In the genomic region with DNA sequence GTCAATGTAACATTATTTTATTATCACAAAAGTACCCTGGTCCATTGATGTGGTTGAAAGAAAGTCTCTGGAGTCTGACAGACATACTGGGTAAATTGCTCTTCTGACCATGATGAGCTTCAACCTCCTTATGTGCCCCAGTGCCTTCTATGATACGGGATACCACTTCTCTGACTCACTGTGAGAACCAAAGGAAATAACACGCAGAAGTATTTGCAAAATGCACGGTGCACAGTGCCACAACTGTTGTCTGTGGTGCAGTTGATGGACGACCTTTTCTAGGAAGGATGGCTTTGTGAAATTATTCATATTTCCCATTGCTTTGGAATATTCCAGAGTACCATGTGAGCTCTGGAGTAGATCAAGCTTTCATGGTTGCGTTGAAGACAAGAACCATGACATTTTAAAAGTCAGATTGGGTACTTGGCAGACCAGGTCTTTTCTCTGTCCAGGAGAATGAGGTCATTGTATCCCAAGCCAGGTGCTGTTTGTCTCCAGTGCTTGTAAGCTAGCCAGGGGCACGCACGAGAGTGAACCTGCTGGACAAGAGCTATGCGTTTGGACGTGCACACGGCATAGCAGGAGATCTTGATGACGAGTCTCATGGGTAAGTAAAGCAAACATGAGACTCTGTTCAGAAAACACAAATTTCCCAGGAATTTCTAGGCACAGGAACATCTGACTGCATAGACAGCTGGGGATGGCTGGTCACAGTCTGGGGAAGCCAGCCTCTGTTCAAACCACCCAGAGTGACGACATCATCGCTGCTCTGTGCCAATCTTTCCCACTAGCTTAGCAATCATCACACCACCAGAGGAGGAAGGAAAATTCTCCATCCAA, we compare ENCODE assay signal across 12 mouse cellular contexts.
A peak's percentile ranks its signal among the peaks of the same experiment; 100 is the strongest.
DNase-seq lines count a peak whose midpoint lies in the region; ATAC-seq and TF ChIP-seq lines count a peak whose summit lies in the region.
"Had no signal": no experiment of that assay in that cellular context is flagged by ENCODE, and none has a peak within 500 bp of the region (broad histone marks: within the 10 kb centered on the region; RNA-seq: fewer than 3 reads in every experiment).

No protein-coding gene starts in this region.

- H3K9ac ChIP-seq in intestine, postnatal 0 days (ENCODE audit: low read depth, low read length), result no peak overlapping the region
- H3K9ac ChIP-seq: embryonic facial prominence, embryonic 13.5 days; midbrain, embryonic 15.5 days; stomach, embryonic 15.5 days had no signal

- WGBS in intestine, postnatal 0 days, result 72% methylated on average over 13 of the region's 13 CpGs

- ATAC-seq in Patski, result peak; percentile 54
- ATAC-seq in intestine, postnatal 0 days, result no peak
- ATAC-seq: intestine, embryonic 16.5 days; midbrain, embryonic 15.5 days had no signal

- CTCF ChIA-PET in Patski (lab: Charles Lee), result no interaction called here

- in situ Hi-C loops in Patski (cut with MboI; ENCODE audit: low pct_unique_long_range_greater_than_20kb), result loop anchor here (5.0 kb wide), 1 partner anchor 34 kb away; no protein-coding TSS in a partner anchor

- no peaks in the 10 kb centered on the region for H3K36me3 ChIP-seq in intestine, postnatal 0 days (ENCODE audit: control insufficient read depth, insufficient read depth)
- H3K36me3 ChIP-seq: embryonic facial prominence, embryonic 13.5 days; midbrain, embryonic 15.5 days; stomach, embryonic 15.5 days had no signal

- H3K4me2 ChIP-seq in intestine, postnatal 0 days (replicated peaks; ENCODE audit: low read depth), result no peak overlapping the region
- H3K4me2 ChIP-seq: embryonic facial prominence, embryonic 13.5 days; midbrain, embryonic 15.5 days; stomach, embryonic 15.5 days had no signal

- POLR2A ChIA-PET in Patski (lab: Charles Lee), result interaction anchor here (0.6 to 0.9 kb wide), 2 partner anchors 12 to 160 kb away, joined by 3 read pairs; no protein-coding TSS in a partner anchor

- no peak for TF ChIP-seq CTCF in Patski (IDR thresholded peaks at IDR 0.05)
- no peak for TF ChIP-seq CTCF in intestine, postnatal 0 days (IDR thresholded peaks at IDR 0.05; ENCODE audit: low read depth)

- no peaks in the 10 kb centered on the region for H3K27me3 ChIP-seq in Patski
- H3K27me3 ChIP-seq in intestine, postnatal 0 days (replicated peaks; ENCODE audit: control insufficient read depth, insufficient read depth, low read length), result no peaks in the 10 kb centered on the region
- H3K27me3 ChIP-seq: embryonic facial prominence, embryonic 13.5 days; midbrain, embryonic 15.5 days; stomach, embryonic 15.5 days had no signal

- H3K9me3 ChIP-seq in intestine, postnatal 0 days (ENCODE audit: control insufficient read depth), result no peaks in the 10 kb centered on the region
- H3K9me3 ChIP-seq: embryonic facial prominence, embryonic 13.5 days; midbrain, embryonic 15.5 days; stomach, embryonic 15.5 days had no signal

- no peak overlapping the region for H3K27ac ChIP-seq in intestine, postnatal 0 days (ENCODE audit: low read depth, low read length)
- H3K27ac ChIP-seq: embryonic facial prominence, embryonic 13.5 days; midbrain, embryonic 15.5 days; stomach, embryonic 15.5 days had no signal

- H3K4me3 ChIP-seq in intestine, postnatal 0 days (ENCODE audit: low read depth, low read length), result no peak overlapping the region
- H3K4me3 ChIP-seq: embryonic facial prominence, embryonic 13.5 days; midbrain, embryonic 15.5 days; stomach, embryonic 15.5 days had no signal

- DNase-seq in cerebellum, postnatal 14 days, result peak; percentile 39 to 46
- no peak for DNase-seq in cerebellum, adult 8-10 months
- peak; percentile 68 for DNase-seq in Patski (ENCODE audit: low read depth, low spot score)
- peak; percentile 80 to 85 for DNase-seq in heart, adult 9 months (ENCODE audit: low spot score in 2 of 2)
- DNase-seq in lung, postnatal 14 days, result peak; percentile 65
- no peak for DNase-seq in spleen, postnatal 36 days (ENCODE audit: low spot score in 2 of 2)
- no peak for DNase-seq in kidney, postnatal 14 days

- H3K4me1 ChIP-seq in intestine, postnatal 0 days (replicated peaks; ENCODE audit: control insufficient read depth, insufficient read depth, low read length), result 0 out of 2 replicates have a peak, but pooled peaks cover 6% of the 10 kb centered on the region
- H3K4me1 ChIP-seq: stomach, embryonic 15.5 days had no signal

Comparison
In these comparisons a context has a peak if more than half of its experiments do, and no peak if none do; other contexts are left out.
1. DNase-seq: peak in cerebellum, postnatal 14 days (2 of 2), Patski (single experiment), heart, adult 9 months (2 of 2) and lung, postnatal 14 days (single experiment); none in cerebellum, adult 8-10 months (single experiment), spleen, postnatal 36 days (0 of 2) and kidney, postnatal 14 days (single experiment).